Mouse (Mus musculus) layer of hippocampus, postnatal 14 days (tissue): ENCODE results near the gene Elob. TPM values are rescaled to one million over a fixed set of nuclear protein-coding genes. Genes with fewer than 3 reads are reported as not detected.

ENCODE experiments used
- DNase-seq, 2 experiments: peaks; one replicate each; pipeline ENCODE4 v3.0.0; 2021 to 2022; ENCODE audit warnings: low spot score in 2 of 2, mixed read lengths in 1 of 2
- total RNA-seq, 2 experiments: library from RNA; stranded (reverse); gene quantifications; 2 replicates each; pipeline ENCODE4 v1.2.3; 2021

Elob gene
- total RNA-seq, 2 experiments from 2014 or later: 363 to 365 TPM

DNA sequence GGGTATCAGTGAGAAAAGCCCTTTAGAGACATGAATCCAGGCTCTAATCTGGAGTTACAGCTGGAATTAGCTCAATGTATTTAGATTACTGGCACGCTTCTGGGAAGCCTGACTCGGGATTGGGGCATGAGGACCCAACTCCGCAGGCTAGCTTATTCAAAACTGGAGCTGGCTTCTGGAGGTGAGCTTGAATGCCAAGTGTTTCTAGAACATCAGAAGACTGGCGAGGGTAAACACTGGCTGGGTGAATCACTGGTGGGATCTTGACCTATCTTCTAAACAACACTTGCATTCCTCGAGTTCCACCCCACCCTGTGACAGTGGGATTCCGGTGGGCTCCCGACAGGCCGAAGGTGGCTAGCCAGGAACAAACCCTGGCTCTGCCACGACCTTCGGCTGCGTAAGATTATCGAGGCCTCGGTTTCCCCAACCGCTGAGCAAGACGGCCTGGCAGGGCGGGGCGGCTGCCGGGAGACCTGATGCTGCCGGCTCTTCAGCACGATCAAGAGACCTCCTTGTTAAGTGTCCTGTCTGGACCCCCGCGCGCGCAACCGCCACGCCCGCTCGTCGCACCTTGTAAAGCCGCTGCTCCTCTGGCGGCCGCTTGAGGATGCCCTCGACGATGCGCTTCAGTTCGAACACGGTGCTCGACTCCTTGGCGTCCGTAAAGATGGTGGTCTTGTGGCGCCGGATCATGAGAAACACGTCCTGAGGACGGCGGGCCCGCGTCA, 500 bp downstream of the Elob start:
- peak; percentile 50 to 73 for DNase-seq

DNA sequence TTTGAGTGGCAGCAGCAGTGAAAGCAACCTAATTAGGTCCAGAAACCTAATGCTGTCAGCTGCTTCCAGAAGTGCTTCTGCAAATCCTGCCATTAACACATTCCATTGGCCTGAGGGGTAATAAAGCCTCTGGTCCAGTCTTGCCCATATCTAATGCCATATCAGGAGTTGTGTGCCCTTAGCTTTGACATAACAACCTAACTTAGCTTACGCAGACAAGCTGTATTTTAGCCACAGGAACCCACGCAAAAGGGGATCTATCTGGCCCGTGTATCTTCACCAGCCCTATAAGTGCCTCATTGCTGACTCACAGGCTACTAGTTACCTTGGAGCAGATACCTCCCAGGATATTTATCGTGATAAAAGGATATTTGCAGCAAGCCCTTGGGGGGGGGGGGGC, 3.3 kb downstream of the Elob start:
- no peak for DNase-seq

GRCm38 (mm10) chr17:23823614-23824013, 5.3 kb downstream of the Elob start:
- no peak for DNase-seq

- DNase-seq: no peak
Measured at GRCm38 (mm10) chr17:23823018-23823417, 5.9 kb downstream of the Elob start.

GRCm38 (mm10) chr17:23822094-23822493, 6.8 kb downstream of the Elob start:
- no peak for DNase-seq

DNA sequence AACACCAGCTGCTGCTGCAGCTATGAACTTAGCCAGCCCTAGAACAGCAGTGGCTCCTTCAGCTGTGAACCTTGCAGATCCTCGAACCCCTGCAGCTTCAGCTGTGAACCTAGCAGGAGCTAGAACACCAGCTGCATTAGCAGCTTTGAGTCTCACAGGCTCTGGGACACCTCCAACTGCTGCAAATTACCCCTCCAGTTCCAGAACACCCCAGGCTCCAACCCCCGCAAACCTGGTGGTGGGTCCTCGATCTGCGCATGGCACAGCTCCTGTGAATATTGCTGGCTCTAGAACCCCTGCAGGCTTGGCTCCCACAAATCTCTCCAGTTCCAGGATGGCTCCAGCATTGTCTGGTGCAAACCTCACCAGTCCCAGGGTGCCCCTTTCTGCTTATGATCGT, 8.2 kb downstream of the Elob start:
- no peak for DNase-seq

DNA sequence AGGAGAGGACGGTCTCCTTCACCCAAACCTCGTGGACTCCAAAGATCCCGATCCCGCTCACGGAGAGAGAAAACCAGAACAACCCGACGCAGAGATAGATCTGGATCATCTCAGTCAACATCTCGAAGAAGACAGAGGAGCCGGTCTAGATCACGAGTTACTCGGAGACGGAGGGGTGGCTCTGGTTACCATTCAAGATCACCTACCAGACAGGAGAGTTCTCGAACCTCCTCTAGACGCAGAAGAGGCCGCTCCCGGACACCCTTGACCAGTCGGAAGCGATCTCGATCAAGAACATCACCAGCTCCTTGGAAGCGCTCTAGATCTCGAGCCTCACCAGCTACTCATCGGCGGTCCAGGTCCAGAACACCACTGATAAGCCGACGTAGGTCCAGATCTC, 9.7 kb downstream of the Elob start:
- no peak for DNase-seq

- DNase-seq: no peak
Measured at GRCm38 (mm10) chr17:23818579-23818978, 10.4 kb downstream of the Elob start.

GRCm38 (mm10) chr17:23815641-23816040, 13.3 kb downstream of the Elob start:
- no peak for DNase-seq

DNA sequence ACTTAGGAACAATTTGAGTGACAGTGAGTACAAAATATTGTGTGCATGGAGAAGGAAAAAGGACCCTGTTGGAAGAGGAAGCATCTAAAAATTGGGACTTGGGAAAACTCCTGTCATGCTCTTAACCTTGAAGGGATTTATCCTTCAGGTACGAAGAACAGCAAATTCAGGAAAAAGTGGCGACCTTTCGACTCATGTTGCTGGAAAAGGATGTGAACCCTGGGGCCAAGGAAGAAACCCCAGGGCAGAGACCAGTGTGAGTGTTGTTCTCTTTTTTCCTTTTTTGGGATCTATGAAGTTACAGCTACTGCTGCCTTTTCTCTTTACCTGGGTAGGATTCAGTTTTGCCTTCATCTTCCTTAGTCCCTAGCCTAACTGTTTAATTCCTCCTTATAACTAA, 21.0 kb downstream of the Elob start:
- no peak for DNase-seq

- DNase-seq: no peak
Measured at GRCm38 (mm10) chr17:23806867-23807266, 22.1 kb downstream of the Elob start.

- DNase-seq: no peak
Measured at GRCm38 (mm10) chr17:23804426-23805085, 24.4 kb downstream of the Elob start.

DNA sequence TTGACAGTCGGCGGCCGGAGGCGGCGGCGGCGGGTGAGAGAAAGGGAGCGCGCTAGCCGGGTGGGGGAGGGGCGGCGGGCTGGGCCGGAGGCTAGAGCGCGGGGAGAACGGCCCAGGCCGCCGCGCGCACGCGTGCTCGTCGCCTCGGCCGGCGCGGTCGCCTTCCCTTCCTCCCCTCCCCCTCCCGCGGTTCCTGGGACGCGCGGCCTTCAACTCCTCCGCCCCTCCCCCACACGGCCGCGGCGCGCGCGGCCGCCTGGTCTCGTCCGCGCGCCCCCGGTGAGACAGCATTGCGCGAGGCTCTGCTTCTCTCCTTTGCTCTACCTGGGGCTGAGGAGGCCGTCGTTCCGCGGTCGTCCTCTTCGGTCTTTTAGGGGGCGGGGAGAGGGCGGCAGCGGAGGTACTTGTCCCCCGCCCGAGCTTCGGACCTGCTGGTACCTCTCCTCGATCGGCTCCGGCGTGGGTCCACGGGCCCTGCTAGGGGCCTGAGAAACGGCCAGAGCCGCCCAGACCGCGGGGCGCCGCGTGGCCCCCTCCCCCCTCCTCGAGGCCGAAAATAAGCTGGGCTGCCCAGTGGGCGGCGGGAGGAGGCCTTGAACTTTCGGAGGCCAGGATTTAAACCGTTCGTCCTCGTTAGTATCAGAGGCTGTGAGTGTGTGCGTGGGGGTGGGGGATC, 25.4 kb downstream of the Elob start:
- DNase-seq: peak in 1 of 2 experiments; percentile 74

GRCm38 (mm10) chr17:23802746-23803365, 26.1 kb downstream of the Elob start:
- peak; percentile 95 to 99 for DNase-seq

GRCm38 (mm10) chr17:23801627-23802026, 27.3 kb downstream of the Elob start:
- DNase-seq: no peak

GRCm38 (mm10) chr17:23797316-23797715, 31.6 kb downstream of the Elob start:
- DNase-seq: no peak

GRCm38 (mm10) chr17:23795323-23795722, 33.6 kb downstream of the Elob start:
- DNase-seq: no peak

- no peak for DNase-seq
Measured at GRCm38 (mm10) chr17:23791079-23791357, 37.9 kb downstream of the Elob start.

DNA sequence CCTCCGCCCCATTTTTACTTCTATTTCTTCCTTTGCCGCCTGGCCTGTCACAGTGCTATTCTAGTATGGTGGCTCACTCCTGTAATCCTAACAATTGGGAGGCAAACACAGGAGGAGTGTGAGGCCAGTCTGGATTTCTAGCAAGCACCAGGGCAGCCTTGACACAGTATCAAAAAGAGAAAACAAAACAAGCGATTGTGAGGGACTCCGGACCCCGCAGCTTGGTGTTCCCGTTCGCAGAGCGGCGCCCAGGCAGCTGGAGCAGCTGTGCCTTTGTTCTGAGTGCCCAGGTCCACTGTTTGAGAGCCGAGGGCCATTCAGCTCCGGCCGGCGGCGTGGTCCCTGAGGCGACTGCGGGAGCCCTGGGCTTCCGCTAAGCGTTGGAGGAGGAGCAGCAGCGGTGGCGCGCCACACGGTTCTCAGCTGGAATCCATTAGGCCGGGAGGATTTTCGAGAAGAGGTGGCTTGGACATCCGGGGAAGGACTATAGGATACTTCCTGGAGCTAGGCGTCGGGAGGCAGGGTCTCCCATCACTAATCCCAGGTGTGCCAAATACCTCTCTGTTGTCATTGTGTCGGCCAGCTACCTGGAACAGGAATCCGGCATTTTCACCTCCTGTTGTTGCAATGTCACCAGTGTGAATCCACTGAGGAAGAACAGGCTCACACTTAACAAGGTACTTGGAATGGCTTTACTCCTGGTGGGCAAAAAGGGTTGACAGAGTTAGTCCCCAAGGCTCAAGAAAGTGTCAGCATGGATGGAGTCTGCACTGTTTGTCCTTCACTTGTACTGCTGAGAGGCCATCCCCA, 38.5 kb downstream of the Elob start, which contains the start of gene Srrm2:
Srrm2 (plus strand) TSS at position 264 of the 810 bp plus-strand sequence.
- peak in 1 of 2 experiments; percentile 54 for DNase-seq

GRCm38 (mm10) chr17:23789749-23790268, 39.1 kb downstream of the Elob start:
- no peak for DNase-seq

GRCm38 (mm10) chr17:23788973-23789372, 40.0 kb downstream of the Elob start:
- DNase-seq: no peak
